Mouse (Mus musculus) thymus, postnatal 25 days (tissue): Measurements from ENCODE around the gene Pgam2.
"Not testable (repeated sequence)": the region's sequence is repeated elsewhere in the genome, so short reads cannot be mapped to it uniquely, and the experiment has no call there.

Experiments used
- DNase-seq: peaks from one replicate; pipeline ENCODE4 v3.0.0; 2022

The Pgam2 gene

DNA sequence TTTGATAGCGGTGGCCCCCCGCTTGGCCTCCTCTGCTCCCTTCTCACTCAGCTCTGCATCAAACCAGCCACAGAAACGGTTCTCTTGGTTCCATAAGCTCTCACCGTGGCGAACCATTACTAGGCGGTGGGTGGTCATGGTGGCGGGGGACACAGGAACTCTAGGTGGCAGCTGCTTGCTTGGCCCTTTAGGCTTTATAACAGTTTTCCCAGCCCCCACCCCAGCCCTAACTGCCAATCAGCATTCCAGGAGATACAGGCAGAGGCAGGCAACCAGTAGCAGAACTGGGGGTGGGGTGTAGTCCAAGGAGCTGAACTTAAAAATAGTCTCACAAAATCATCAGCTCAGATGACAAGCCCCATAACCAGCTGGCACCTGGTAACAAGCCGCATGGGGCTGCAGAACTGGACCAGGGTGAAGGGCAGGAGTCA lies at the start of gene Pgam2:
Gene Pgam2, minus strand, starts transcription at position 183 of the 431 bp plus-strand sequence.
- DNase-seq = no peak

GRCm38 (mm10) chr11:5852314-5852713 lies 48.8 kb upstream of the Pgam2 start:
- DNase-seq = no peak

- peak; percentile 51 for DNase-seq
These were observed 47.6 kb upstream of the Pgam2 start for GRCm38 (mm10) chr11:5851021-5851736.

DNA sequence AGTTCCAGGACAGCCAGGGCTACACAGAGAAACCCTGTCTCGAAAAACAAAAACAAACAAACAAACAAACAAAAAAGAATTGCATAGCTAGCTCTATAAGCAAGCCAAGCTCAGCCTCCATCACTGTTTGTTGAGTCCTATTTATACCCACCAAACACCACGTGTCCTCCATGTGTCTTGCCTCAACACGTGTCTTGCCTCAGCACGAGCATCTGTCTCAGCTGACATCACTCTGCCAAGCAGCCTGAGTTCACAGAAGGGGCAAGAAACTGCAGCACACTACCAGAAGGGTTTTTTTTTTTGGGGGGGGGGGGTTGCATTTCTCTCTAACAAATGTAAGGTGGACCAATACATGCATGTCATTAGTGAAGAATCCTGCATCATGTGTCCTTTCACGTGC lies 46.9 kb upstream of the Pgam2 start:
- DNase-seq = peak; percentile 30

- no peak for DNase-seq
These were observed 45.8 kb upstream of the Pgam2 start for GRCm38 (mm10) chr11:5849316-5849715.

GRCm38 (mm10) chr11:5848741-5849140 lies 45.2 kb upstream of the Pgam2 start:
- DNase-seq = no peak

GRCm38 (mm10) chr11:5846639-5847345 lies 43.3 kb upstream of the Pgam2 start:
- DNase-seq = no peak

- DNase-seq = no peak
These were observed 39.6 kb upstream of the Pgam2 start for GRCm38 (mm10) chr11:5843131-5843530.

GRCm38 (mm10) chr11:5841751-5842150 lies 38.2 kb upstream of the Pgam2 start:
- no peak for DNase-seq

DNA sequence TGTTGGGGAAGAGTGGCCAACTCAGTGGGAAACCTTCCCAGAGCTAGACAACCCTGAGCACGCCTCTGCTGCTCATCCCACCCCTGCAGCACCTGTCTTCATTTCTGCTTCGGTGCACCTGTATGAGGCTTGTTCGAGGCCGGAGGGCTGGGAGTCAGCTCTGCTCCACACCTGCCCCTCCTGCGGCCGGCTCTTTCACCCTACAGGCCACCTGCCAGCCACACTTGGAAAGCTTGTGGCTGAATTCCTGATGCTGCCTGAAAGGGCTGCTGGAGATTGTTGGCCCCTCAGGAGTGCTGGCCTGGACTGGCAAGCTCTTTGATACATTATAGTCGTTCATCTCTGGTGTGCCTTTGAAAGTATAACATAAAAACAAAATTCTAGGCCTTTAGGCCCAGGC lies 36.8 kb upstream of the Pgam2 start:
- DNase-seq = no peak

DNA sequence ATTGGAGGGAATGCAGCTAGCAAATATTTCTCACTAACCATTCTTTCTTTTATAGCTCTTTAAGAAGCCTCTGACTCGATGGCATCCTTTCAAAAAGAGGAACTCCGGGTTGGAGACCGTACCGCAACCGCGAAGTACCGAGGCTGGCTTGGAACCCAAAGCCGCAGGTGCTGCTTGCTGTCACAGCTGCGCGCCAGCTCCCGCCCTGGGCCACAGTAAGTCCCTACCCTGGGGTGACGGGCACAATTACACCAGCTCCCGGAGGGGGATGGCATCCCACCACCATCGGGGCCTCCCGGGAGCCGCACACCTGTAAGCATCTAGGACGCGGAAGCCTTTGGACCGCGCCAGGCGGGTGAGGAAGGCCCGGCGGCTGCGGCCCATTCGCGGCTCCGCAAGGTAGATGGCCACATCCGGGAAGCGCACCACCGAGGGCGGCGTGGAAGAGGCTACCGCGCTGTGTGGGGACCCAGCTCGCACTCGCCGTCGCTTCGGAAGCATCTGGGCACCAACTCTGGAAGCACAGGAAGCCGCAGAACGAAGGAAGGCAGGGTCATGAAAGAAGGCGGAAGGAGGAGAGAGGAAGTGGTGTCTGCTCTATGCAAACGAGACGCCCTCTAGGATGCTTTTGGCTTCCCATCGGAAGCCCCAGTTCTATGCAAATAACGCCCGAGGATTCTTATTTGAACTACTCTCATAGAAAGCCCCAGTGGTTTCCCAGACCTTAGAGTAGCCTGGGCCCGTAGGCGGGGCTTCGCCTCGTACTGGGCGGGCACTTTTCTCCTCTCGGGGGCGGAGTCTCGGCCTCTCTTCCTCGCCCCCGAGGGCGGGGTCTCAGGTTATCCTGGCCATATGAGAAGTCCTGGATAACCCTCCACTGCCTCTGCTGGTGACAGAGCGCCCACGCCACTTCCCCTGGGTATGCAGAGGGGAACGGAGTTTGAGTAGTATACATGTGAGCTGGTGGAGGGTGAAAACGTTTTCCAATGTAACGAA lies 34.0 kb upstream of the Pgam2 start, which contains the start of gene Polm:
Gene Polm, minus strand, starts transcription at position 766 of the 996 bp plus-strand sequence.
- DNase-seq = peak; percentile 86

GRCm38 (mm10) chr11:5836126-5836525 lies 32.6 kb upstream of the Pgam2 start:
- peak; percentile 29 for DNase-seq

- DNase-seq = no peak
These were observed 31.5 kb upstream of the Pgam2 start for GRCm38 (mm10) chr11:5835057-5835456.

DNA sequence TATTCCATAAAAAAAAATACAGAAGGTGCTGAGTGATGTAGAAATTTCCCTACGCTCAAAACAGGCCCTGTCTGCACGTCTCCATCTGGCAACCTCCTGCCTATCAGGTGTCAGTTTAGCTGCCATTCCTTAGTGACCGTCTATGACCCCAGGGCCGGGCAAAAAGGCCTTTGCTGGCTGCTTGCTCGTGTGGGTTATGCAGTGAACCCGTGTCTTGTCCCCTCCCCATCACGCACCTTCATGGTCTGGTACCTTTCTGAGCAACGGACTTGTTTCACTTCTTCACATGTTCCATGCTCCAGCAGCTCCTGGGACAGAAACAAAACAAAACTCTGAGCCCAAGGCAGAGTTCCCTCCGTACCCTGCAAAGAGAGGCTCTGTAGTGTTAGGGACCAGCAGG lies 31.0 kb upstream of the Pgam2 start:
- DNase-seq = no peak

- DNase-seq = no peak
These were observed 25.8 kb upstream of the Pgam2 start for GRCm38 (mm10) chr11:5829327-5829726.

DNA sequence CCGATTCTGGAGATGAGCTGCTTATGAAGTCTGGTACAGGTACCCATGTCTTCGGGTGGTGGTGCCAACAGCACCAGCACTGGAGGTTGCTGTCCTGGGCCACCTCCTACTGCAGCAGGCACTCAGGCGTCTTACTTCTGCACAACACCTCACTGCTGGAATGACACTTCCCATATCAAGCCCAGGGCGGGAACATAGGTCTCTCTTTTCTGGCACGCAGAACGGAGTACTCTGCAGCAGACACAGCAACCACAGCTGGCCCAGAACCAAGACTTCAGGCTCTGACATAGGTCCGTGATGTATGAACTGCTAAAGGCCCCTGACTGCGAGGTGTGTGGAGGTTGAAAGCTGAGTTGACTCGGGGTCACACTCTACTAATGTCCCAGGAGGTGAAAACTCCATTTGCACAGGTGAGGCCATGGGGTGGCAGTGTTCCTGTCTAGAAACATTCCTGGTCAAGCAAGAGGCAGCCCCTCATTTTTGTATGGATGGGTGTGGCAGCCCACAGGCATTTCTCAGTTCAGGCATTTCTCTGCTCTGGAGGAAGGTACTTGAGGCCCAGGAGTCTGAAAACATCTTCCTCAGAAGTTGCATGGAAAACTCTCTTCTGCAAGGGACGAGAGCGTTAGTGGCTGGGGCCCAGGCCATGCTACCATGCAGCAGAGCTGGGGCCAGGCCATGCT lies 25.1 kb upstream of the Pgam2 start:
- no peak for DNase-seq

GRCm38 (mm10) chr11:5827931-5828330 lies 24.4 kb upstream of the Pgam2 start:
- DNase-seq = no peak

DNA sequence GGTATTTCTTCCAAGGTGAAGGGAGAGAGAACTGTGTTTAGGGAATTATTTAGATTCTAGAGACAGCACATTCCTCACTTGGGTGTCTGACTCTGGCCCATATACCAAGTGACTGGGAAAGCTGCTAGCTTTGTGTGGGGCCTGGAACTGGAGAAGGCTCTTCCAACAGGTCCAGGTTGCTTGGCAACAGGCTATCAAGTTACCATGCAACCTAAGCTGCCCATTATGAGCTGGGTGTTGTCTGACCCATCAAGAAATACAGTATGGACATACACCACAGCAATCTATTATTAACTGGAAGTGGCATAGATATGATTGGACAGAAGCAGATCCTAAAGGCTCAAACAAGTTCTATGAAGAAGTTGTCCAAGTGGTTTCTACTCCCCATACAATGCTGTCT lies 21.9 kb upstream of the Pgam2 start:
- DNase-seq = no peak

- no peak for DNase-seq
These were observed 15.7 kb upstream of the Pgam2 start for GRCm38 (mm10) chr11:5819223-5819622.

DNA sequence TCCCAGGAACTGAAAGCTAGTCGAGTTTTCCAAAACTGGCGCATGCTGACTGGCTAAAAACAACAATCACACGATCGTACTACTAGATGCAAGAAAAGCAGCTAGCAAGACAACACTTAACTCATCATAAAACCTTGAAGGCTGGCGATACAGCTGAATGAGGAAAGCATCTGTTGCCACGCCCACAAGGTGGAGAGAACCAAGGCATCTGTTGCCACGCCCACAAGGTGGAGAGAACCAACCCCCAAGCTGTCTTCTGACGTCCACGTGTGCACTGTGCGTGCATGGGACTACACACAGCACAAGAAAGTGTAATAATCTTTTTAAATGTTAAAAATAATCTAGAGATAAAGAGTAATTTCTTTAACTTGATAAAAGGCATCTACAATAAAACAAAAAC lies 9.8 kb upstream of the Pgam2 start:
- no peak for DNase-seq

DNA sequence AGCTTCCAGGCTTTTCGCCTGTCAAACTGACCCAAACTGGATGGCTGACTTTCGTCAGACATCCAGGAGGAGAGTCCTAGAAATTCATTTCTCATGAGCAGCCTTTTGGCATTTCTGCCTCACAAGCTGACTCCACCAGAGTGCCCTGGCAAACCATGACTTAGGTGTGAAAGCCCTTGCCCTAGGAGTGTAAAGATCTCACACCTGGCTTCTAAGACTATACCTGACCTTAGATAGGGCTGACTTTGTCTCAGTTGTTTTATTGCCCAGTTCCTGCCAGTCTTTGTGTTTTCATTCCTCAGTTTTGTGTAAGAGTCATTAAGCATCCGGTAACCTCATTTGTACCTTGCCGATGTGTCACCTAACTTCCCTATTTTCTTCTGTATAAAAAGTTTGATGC lies 6.0 kb upstream of the Pgam2 start:
- DNase-seq = not testable (repeated sequence)

GRCm38 (mm10) chr11:5807956-5808355 lies 4.4 kb upstream of the Pgam2 start:
- DNase-seq = no peak

GRCm38 (mm10) chr11:5805711-5806110 lies 2.2 kb upstream of the Pgam2 start:
- no peak for DNase-seq
